Mouse (Mus musculus) heart, postnatal 0 days (tissue): ENCODE data around the gene Gm21954. TPM values are rescaled to one million over a fixed set of nuclear protein-coding genes. Genes with fewer than 3 reads are reported as not detected.
A peak's percentile ranks its signal among the peaks of the same experiment; 100 is the strongest.

Source experiments
- ATAC-seq: fragments of 200-750 bp; cut with Nextera tagmentation; 2 replicates; pipeline ENCODE4 v1.8.0; 2017; ENCODE audit warnings: low read depth, moderate number of reproducible peaks, moderate library complexity; ENCODE audit not compliant: insufficient read depth
- DNase-seq: peaks from one replicate; pipeline ENCODE4 v3.0.0-alpha.2; 2016; ENCODE audit warnings: low spot score
- H3K27ac ChIP-seq: fragments of 300-500 bp; sonication (generic); 2 replicates; pipeline ENCODE4 v1.5.1; 2014; ENCODE audit warnings: low read depth, mild to moderate bottlenecking
- H3K27me3 ChIP-seq: fragments of 300-500 bp; sonication (generic); 2 replicates; pipeline ENCODE4 v1.6.1; 2014; ENCODE audit warnings: low read length, mixed read lengths; ENCODE audit not compliant: control insufficient read depth, insufficient read depth
- H3K36me3 ChIP-seq: fragments of 300-500 bp; sonication (generic); replicated peaks from 2 replicates; pipeline ENCODE4 v1.6.1; 2014; ENCODE audit warnings: low read length, mixed read lengths; ENCODE audit not compliant: control insufficient read depth, insufficient read depth
- H3K4me1 ChIP-seq: fragments of 300-500 bp; sonication (generic); 2 replicates; pipeline ENCODE4 v1.6.1; 2014; ENCODE audit warnings: antibody characterized with exemption; ENCODE audit not compliant: control insufficient read depth, insufficient read depth
- H3K4me2 ChIP-seq: fragments of 300-500 bp; sonication (generic); 2 replicates; pipeline ENCODE4 v1.6.1; 2014; ENCODE audit warnings: low read depth, mild to moderate bottlenecking, low read length, moderate library complexity
- H3K4me3 ChIP-seq: fragments of 300-500 bp; sonication (generic); 2 replicates; pipeline ENCODE4 v1.5.1; 2014; ENCODE audit warnings: low read depth, low read length
- H3K9ac ChIP-seq: fragments of 300-500 bp; sonication (generic); replicated peaks from 2 replicates; pipeline ENCODE4 v1.6.1; 2014; ENCODE audit warnings: low read depth, low read length, mixed read lengths
- H3K9me3 ChIP-seq: fragments of 300-500 bp; sonication (generic); replicated peaks from 2 replicates; pipeline ENCODE4 v1.6.1; 2016; ENCODE audit warnings: low read length; ENCODE audit not compliant: control insufficient read depth
- CTCF ChIP-seq: IDR thresholded peaks from 2 replicates; pipeline ENCODE4 v1.5.1; 2016; ENCODE audit warnings: antibody characterized with exemption, control low read depth, low read depth
- EP300 ChIP-seq: IDR thresholded peaks from 2 replicates; pipeline ENCODE4 v1.6.1; 2016; ENCODE audit warnings: antibody characterized with exemption, low read depth
- WGBS: fragments of 180-500 bp; shearing (Covaris S2); extraction: QIAGEN DNeasy Blood & Tissue Kit; methylation state at CpG from one replicate; pipeline ENCODE4 v1.1.7; 2014; 5-methylcytosine and 5-hydroxymethylcytosine counted together
- polyA plus RNA-seq: library from polyadenylated mRNA; unstranded; fragments of >200 nt; fragmentation: Nextera tagmentation; extraction: Ambion mirVana; gene quantifications from 2 replicates; pipeline ENCODE4 v1.2.1, GENCODE M21; 2015
- total RNA-seq: library from RNA; depleted of rRNA; stranded (reverse); fragments of >200 nt; gene quantifications from 2 replicates; pipeline ENCODE4 v1.2.3, GENCODE M21; 2014; ENCODE audit warnings: low replicate concordance; rRNA removed

Gm21954 gene
- total RNA-seq (not detected in 2 replicates), polyA plus RNA-seq (not detected in 2 replicates)

- no peaks in the 10 kb centered on the region for H3K4me1 ChIP-seq
- no peak within 1 kb of the TSS for H3K27ac ChIP-seq
- H3K9me3 ChIP-seq: no peaks in the 10 kb centered on the region
- H3K9ac ChIP-seq: no peak within 1 kb of the TSS
- no peak for ATAC-seq
- no peaks in the 10 kb centered on the region for H3K27me3 ChIP-seq
- WGBS: 82% methylated on average over 2 of the region's 2 CpGs
- TF ChIP-seq EP300 (no peak), CTCF (no peak)
- H3K4me2 ChIP-seq: no peak within 1 kb of the TSS
- no peaks in the 10 kb centered on the region for H3K36me3 ChIP-seq
- no peak within 1 kb of the TSS for H3K4me3 ChIP-seq
- DNase-seq: no peak
Measured at GRCm38 (mm10) chr3:55472110-55472509, at the start of gene Gm21954. Gene Gm21954 (minus strand): TSS chr3:55472210.

GRCm38 (mm10) chr3:55521776-55522175, 49.8 kb upstream of the Gm21954 start:
- no peak overlapping the region for H3K4me3 ChIP-seq
- DNase-seq (no peak), ATAC-seq (no peak)
- H3K36me3 ChIP-seq: no peaks in the 10 kb centered on the region
- no peak overlapping the region for H3K4me2 ChIP-seq
- H3K9ac ChIP-seq: no peak overlapping the region
- H3K27me3 ChIP-seq: no peaks in the 10 kb centered on the region
- 78% methylated on average over 8 of the region's 8 CpGs for WGBS
- H3K9me3 ChIP-seq: no peaks in the 10 kb centered on the region
- H3K4me1 ChIP-seq: no peaks in the 10 kb centered on the region
- no peak for TF ChIP-seq EP300
- TF ChIP-seq CTCF: no peak
- no peak overlapping the region for H3K27ac ChIP-seq

GRCm38 (mm10) chr3:55520240-55521180, 48.5 kb upstream of the Gm21954 start:
- no peaks in the 10 kb centered on the region for H3K9me3 ChIP-seq
- H3K4me1 ChIP-seq: no peaks in the 10 kb centered on the region
- WGBS: 24% methylated on average over 12 of the region's 12 CpGs
- TF ChIP-seq EP300: no peak
- peak; percentile 74 for TF ChIP-seq CTCF
- no peaks in the 10 kb centered on the region for H3K36me3 ChIP-seq
- peak; percentile 71 for ATAC-seq
- no peak overlapping the region for H3K4me2 ChIP-seq
- no peaks in the 10 kb centered on the region for H3K27me3 ChIP-seq
- no peak overlapping the region for H3K4me3 ChIP-seq
- H3K9ac ChIP-seq: no peak overlapping the region
- peak; percentile 65 for DNase-seq
- no peak overlapping the region for H3K27ac ChIP-seq

- Histone ChIP-seq H3K4me1 (no peaks in the 10 kb centered on the region), H3K27ac (no peak overlapping the region), H3K27me3 (no peaks in the 10 kb centered on the region), H3K4me2 (peak overlapping the region; percentile 30), H3K9ac (no peak overlapping the region), H3K4me3 (peak overlapping the region; percentile 16), H3K36me3 (no peaks in the 10 kb centered on the region), H3K9me3 (no peaks in the 10 kb centered on the region)
- no peak for TF ChIP-seq CTCF
- TF ChIP-seq EP300: no peak
- 68% methylated on average over 17 of the region's 17 CpGs for WGBS
- DNase-seq (no peak), ATAC-seq (no peak)
Measured at GRCm38 (mm10) chr3:55517454-55518014, 45.5 kb upstream of the Gm21954 start.

GRCm38 (mm10) chr3:55515966-55516365, 44.0 kb upstream of the Gm21954 start:
- WGBS: 72% methylated on average over 5 of the region's 5 CpGs
- Histone ChIP-seq H3K9ac (no peak overlapping the region), H3K9me3 (no peaks in the 10 kb centered on the region), H3K4me2 (no peak overlapping the region), H3K4me3 (no peak overlapping the region), H3K4me1 (no peaks in the 10 kb centered on the region), H3K27ac (no peak overlapping the region), H3K27me3 (no peaks in the 10 kb centered on the region), H3K36me3 (no peaks in the 10 kb centered on the region)
- DNase-seq: no peak
- no peak for TF ChIP-seq EP300
- TF ChIP-seq CTCF: no peak
- no peak for ATAC-seq
